Mouse (Mus musculus) ovary, adult 10 weeks (tissue): ENCODE results near the gene Zfand6. TPM values are rescaled to one million over a fixed set of nuclear protein-coding genes. Genes with fewer than 3 reads are reported as not detected.

Experiments used
- polyA plus RNA-seq: library from polyadenylated mRNA; stranded (reverse); fragments of 350-450 nt; fragmentation: Illumina TruSeq; extraction: RNeasy Lipid Tissue Mini Kit (QIAGEN cat#74804); gene quantifications from one replicate; pipeline ENCODE4 v1.2.3, GENCODE M21; 2014

The Zfand6 gene
- 339 TPM for polyA plus RNA-seq

DNA sequence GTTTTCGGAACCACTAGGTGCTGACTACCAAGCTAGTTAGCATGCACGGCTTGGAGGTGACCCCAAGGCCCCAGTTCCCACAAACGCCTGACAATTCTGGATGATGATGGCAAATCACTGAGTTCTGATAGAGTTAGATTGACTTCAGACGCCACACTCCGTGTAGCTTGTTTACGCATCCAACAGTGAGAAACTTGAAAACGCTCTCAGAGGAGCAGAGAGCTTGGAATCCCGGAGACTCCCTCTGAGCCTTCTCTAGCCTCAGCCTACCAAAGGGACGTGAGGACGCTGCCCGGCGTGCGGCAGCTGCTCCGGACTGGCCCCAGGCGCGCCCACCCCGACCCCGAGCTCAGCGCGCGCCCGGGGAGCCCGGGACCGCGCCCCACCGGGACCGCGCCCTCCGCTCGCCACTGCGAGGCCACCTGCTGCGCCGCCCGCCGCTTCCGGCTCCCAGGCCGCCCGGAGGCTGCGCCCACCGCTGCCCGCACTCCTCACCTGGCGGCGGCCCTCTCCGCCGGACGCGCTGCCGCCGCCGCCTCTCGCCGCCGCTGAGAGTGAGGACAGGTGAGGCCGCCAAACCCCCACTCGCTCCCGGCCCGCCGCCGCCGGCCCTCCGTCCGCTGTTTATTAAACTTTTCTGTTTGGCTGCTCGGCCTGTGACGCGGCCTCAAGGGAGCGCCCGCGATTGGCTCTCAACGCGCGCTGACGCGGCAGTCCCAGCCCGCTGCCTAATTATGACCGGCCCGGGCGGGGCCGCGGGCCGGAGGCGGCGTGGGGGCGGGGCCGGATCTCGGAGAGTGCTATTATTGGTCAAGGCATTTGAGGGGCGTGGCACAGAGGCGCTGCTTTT is at the start of gene Zfand6:
Zfand6 (minus strand) TSS at position 709 of the 850 bp plus-strand sequence.

DNA sequence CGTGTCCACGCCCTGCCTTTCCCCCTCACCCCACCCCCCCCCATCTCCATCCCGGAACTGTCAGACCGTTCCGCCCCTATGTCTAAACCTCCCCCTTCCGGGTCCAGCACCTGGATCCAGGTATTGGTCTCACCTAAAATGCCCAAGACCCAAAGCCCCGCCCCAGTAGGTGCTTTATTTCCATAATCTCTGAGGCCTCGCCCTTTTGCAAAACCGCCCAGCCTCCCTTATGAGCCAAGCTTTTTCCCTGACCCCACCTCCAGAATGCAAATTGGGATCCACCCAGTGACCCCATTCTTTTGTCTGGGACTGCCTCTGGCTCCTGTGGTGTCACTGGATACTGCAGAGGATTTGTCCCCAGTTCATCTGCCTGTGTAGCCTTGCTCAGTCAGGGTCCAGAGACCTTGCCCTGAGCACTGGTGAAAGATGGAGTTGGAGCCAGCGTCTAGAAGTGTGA is 83.4 kb downstream of the Zfand6 start, which contains the start of gene Fah:
Fah (minus strand) TSS at position 430 of the 457 bp plus-strand sequence.

Other genes with a start within 250 kb of the Zfand6 start
- gene Gm2115, start 161.0 kb downstream of the Zfand6 start, polyA plus RNA-seq, result 0.06 TPM
- 2.0 TPM for gene Fah, start 83.2 kb downstream of the Zfand6 start, polyA plus RNA-seq
- gene Olfr291, start 163.6 kb upstream of the Zfand6 start, polyA plus RNA-seq, result not detected